Mouse (Mus musculus): ENCODE results near the gene Flad1. TPM values are rescaled to one million over a fixed set of nuclear protein-coding genes. Genes with fewer than 3 reads are reported as not detected.

Gene Flad1
- polyA plus RNA-seq, 1 experiment, result 39.1 TPM

GRCm38 (mm10) chr3:89364631-89365030 is 47.0 kb downstream of the Flad1 start:
- Histone ChIP-seq H3K4me1 (ENCODE audit: control insufficient read depth, insufficient read depth, insufficient read length) (peaks cover 3% of the 10 kb centered on the region; the same call in 1 of the 2 replicates), H3K27me3 (ENCODE audit: control insufficient read depth, insufficient read depth, low read length) (no peaks in the 10 kb centered on the region), H3K36me3 (ENCODE audit: control insufficient read depth, insufficient read depth, low read length) (no peaks in the 10 kb centered on the region)

GRCm38 (mm10) chr3:89361675-89362074 is 50.0 kb downstream of the Flad1 start, which contains the start of gene Dcst2:
TSS of gene Dcst2 (plus strand) at chr3:89361975.
- no peaks in the 10 kb centered on the region for H3K27me3 ChIP-seq (ENCODE audit: control insufficient read depth, insufficient read depth, low read length)
- H3K4me1 ChIP-seq (ENCODE audit: control insufficient read depth, insufficient read depth, insufficient read length), result peaks cover 3% of the 10 kb centered on the region; the same call in 1 of the 2 replicates
- H3K36me3 ChIP-seq (ENCODE audit: control insufficient read depth, insufficient read depth, low read length), result no peaks in the 10 kb centered on the region
- H3K4me3 ChIP-seq (ENCODE audit: extremely low read depth, insufficient read depth, insufficient read length), result no peak within 1 kb of the TSS
- WGBS, result 85% methylated on average over 7 of the region's 7 CpGs
- DNase-seq (ENCODE audit: low read depth in 1 of 2, low spot score in 2 of 2), result no peak
- no peak within 1 kb of the TSS for H3K27ac ChIP-seq (ENCODE audit: insufficient read depth, low read length)
- TF ChIP-seq CTCF (IDR thresholded peaks at IDR 0.05; ENCODE audit: extremely low read depth, insufficient read depth, insufficient read length, insufficient replicate concordance), result no peak
- TF ChIP-seq POLR2A (IDR thresholded peaks at IDR 0.05; ENCODE audit: low read depth, low read length), result no peak

More at GRCm38 (mm10) chr3:89364631-89365030, 47.0 kb downstream of the Flad1 start:
- no peak for DNase-seq (ENCODE audit: low read depth in 1 of 2, low spot score in 2 of 2)
- Histone ChIP-seq H3K27ac (ENCODE audit: insufficient read depth, low read length) (no peak overlapping the region), H3K4me3 (ENCODE audit: extremely low read depth, insufficient read depth, insufficient read length) (no peak overlapping the region)
- TF ChIP-seq CTCF (IDR thresholded peaks at IDR 0.05; ENCODE audit: extremely low read depth, insufficient read depth, insufficient read length, insufficient replicate concordance) (no peak), POLR2A (IDR thresholded peaks at IDR 0.05; ENCODE audit: low read depth, low read length) (no peak)
- WGBS, result 85% methylated on average over 8 of the region's 8 CpGs

GRCm38 (mm10) chr3:89360237-89360636 is 51.4 kb downstream of the Flad1 start:
- no peak overlapping the region for H3K27ac ChIP-seq (ENCODE audit: insufficient read depth, low read length)
- WGBS, result 20% methylated on average over 3 of the region's 3 CpGs

GRCm38 (mm10) chr3:89359630-89360029 is 52.0 kb downstream of the Flad1 start:
- Histone ChIP-seq H3K27ac (ENCODE audit: insufficient read depth, low read length) (no peak overlapping the region), H3K36me3 (ENCODE audit: control insufficient read depth, insufficient read depth, low read length) (no peaks in the 10 kb centered on the region), H3K4me1 (ENCODE audit: control insufficient read depth, insufficient read depth, insufficient read length) (peaks cover 3% of the 10 kb centered on the region; the same call in 1 of the 2 replicates), H3K4me3 (ENCODE audit: extremely low read depth, insufficient read depth, insufficient read length) (no peak overlapping the region), H3K27me3 (ENCODE audit: control insufficient read depth, insufficient read depth, low read length) (no peaks in the 10 kb centered on the region)
- 84% methylated on average over 6 of the region's 6 CpGs for WGBS
- TF ChIP-seq POLR2A (IDR thresholded peaks at IDR 0.05; ENCODE audit: low read depth, low read length) (no peak), CTCF (IDR thresholded peaks at IDR 0.05; ENCODE audit: extremely low read depth, insufficient read depth, insufficient read length, insufficient replicate concordance) (no peak)
- no peak for DNase-seq (ENCODE audit: low read depth in 1 of 2, low spot score in 2 of 2)

More at GRCm38 (mm10) chr3:89360237-89360636, 51.4 kb downstream of the Flad1 start:
- H3K36me3 ChIP-seq (ENCODE audit: control insufficient read depth, insufficient read depth, low read length), result no peaks in the 10 kb centered on the region
- H3K27me3 ChIP-seq (ENCODE audit: control insufficient read depth, insufficient read depth, low read length), result no peaks in the 10 kb centered on the region
- H3K4me1 ChIP-seq (ENCODE audit: control insufficient read depth, insufficient read depth, insufficient read length), result peaks cover 3% of the 10 kb centered on the region; the same call in 1 of the 2 replicates
- DNase-seq (ENCODE audit: low read depth in 1 of 2, low spot score in 2 of 2), result no peak
- no peak for TF ChIP-seq POLR2A (IDR thresholded peaks at IDR 0.05; ENCODE audit: low read depth, low read length)
- no peak for TF ChIP-seq CTCF (IDR thresholded peaks at IDR 0.05; ENCODE audit: extremely low read depth, insufficient read depth, insufficient read length, insufficient replicate concordance)
- H3K4me3 ChIP-seq (ENCODE audit: extremely low read depth, insufficient read depth, insufficient read length), result no peak overlapping the region

- H3K27ac ChIP-seq (ENCODE audit: insufficient read depth, low read length), result no peak overlapping the region
- H3K36me3 ChIP-seq (ENCODE audit: control insufficient read depth, insufficient read depth, low read length), result no peaks in the 10 kb centered on the region
- no peak for DNase-seq (ENCODE audit: low read depth in 1 of 2, low spot score in 2 of 2)
- no peaks in the 10 kb centered on the region for H3K27me3 ChIP-seq (ENCODE audit: control insufficient read depth, insufficient read depth, low read length)
- peaks cover 3% of the 10 kb centered on the region; the same call in 1 of the 2 replicates for H3K4me1 ChIP-seq (ENCODE audit: control insufficient read depth, insufficient read depth, insufficient read length)
- TF ChIP-seq CTCF (IDR thresholded peaks at IDR 0.05; ENCODE audit: extremely low read depth, insufficient read depth, insufficient read length, insufficient replicate concordance), result no peak
- TF ChIP-seq POLR2A (IDR thresholded peaks at IDR 0.05; ENCODE audit: low read depth, low read length), result no peak
- H3K4me3 ChIP-seq (ENCODE audit: extremely low read depth, insufficient read depth, insufficient read length), result no peak overlapping the region
- 75% methylated on average over 9 of the region's 9 CpGs for WGBS
These were observed 55.6 kb downstream of the Flad1 start for GRCm38 (mm10) chr3:89356029-89356428.

- WGBS, result 80% methylated on average over 6 of the region's 6 CpGs
- Histone ChIP-seq H3K4me3 (ENCODE audit: extremely low read depth, insufficient read depth, insufficient read length) (no peak overlapping the region), H3K27me3 (ENCODE audit: control insufficient read depth, insufficient read depth, low read length) (no peaks in the 10 kb centered on the region), H3K27ac (ENCODE audit: insufficient read depth, low read length) (no peak overlapping the region), H3K36me3 (ENCODE audit: control insufficient read depth, insufficient read depth, low read length) (no peaks in the 10 kb centered on the region), H3K4me1 (ENCODE audit: control insufficient read depth, insufficient read depth, insufficient read length) (peaks cover 3% of the 10 kb centered on the region; the same call in 1 of the 2 replicates)
- DNase-seq (ENCODE audit: low read depth in 1 of 2, low spot score in 2 of 2), result no peak
- TF ChIP-seq CTCF (IDR thresholded peaks at IDR 0.05; ENCODE audit: extremely low read depth, insufficient read depth, insufficient read length, insufficient replicate concordance), result no peak
- TF ChIP-seq POLR2A (IDR thresholded peaks at IDR 0.05; ENCODE audit: low read depth, low read length), result no peak
These were observed 56.2 kb downstream of the Flad1 start for GRCm38 (mm10) chr3:89355512-89355902.

- WGBS, result 19% methylated on average over 5 of the region's 5 CpGs
- TF ChIP-seq POLR2A (IDR thresholded peaks at IDR 0.05; ENCODE audit: low read depth, low read length) (no peak), CTCF (IDR thresholded peaks at IDR 0.05; ENCODE audit: extremely low read depth, insufficient read depth, insufficient read length, insufficient replicate concordance) (peak; percentile 77; the same call in 1 of the 2 replicates)
- H3K4me1 ChIP-seq (ENCODE audit: control insufficient read depth, insufficient read depth, insufficient read length), result peaks cover 6% of the 10 kb centered on the region
- H3K36me3 ChIP-seq (ENCODE audit: control insufficient read depth, insufficient read depth, low read length), result no peaks in the 10 kb centered on the region
- H3K27me3 ChIP-seq (ENCODE audit: control insufficient read depth, insufficient read depth, low read length), result no peaks in the 10 kb centered on the region
- H3K4me3 ChIP-seq (ENCODE audit: extremely low read depth, insufficient read depth, insufficient read length), result no peak overlapping the region
- no peak overlapping the region for H3K27ac ChIP-seq (ENCODE audit: insufficient read depth, low read length)
- peak; percentile 45 to 75 for DNase-seq (ENCODE audit: low read depth in 1 of 2, low spot score in 2 of 2)
These were observed 56.7 kb downstream of the Flad1 start for GRCm38 (mm10) chr3:89354816-89355511.
